Mouse (Mus musculus) stomach, postnatal 0 days (tissue): ENCODE results near the gene Tcp10a. TPM values are rescaled to one million over a fixed set of nuclear protein-coding genes. Genes with fewer than 3 reads are reported as not detected.
"Not testable (repeated sequence)": the region's sequence is repeated elsewhere in the genome, so short reads cannot be mapped to it uniquely, and the experiment has no call there.

ENCODE experiments used
- ATAC-seq: fragments of 200-750 bp; cut with Nextera tagmentation; 2 replicates; pipeline ENCODE4 v1.8.0; 2017; ENCODE audit not compliant: low FRiP score, low TSS enrichment
- DNase-seq: peaks from one replicate; pipeline ENCODE4 v3.0.0-alpha.2; 2016; ENCODE audit warnings: low spot score
- H3K27ac ChIP-seq: fragments of 300-500 bp; sonication (generic); replicated peaks from 2 replicates; pipeline ENCODE4 v1.5.1; 2014; ENCODE audit warnings: mild to moderate bottlenecking, control low read depth
- H3K27me3 ChIP-seq: fragments of 300-500 bp; sonication (generic); 2 replicates; pipeline ENCODE4 v1.6.1; 2014; ENCODE audit warnings: low read length; ENCODE audit not compliant: control insufficient read depth, insufficient read depth
- H3K36me3 ChIP-seq: fragments of 300-500 bp; sonication (generic); 2 replicates; pipeline ENCODE4 v1.6.1; 2014; ENCODE audit warnings: low read length, mixed read lengths; ENCODE audit not compliant: control insufficient read depth, insufficient read depth
- H3K4me1 ChIP-seq: fragments of 300-500 bp; sonication (generic); replicated peaks from 2 replicates; pipeline ENCODE4 v1.6.1; 2014; ENCODE audit warnings: antibody characterized with exemption; ENCODE audit not compliant: control insufficient read depth, insufficient read depth
- H3K4me2 ChIP-seq: fragments of 300-500 bp; sonication (generic); replicated peaks from 2 replicates; pipeline ENCODE4 v1.6.1; 2014; ENCODE audit warnings: low read depth, mild to moderate bottlenecking, control low read depth, moderate library complexity
- H3K4me3 ChIP-seq: fragments of 300-500 bp; sonication (generic); 2 replicates; pipeline ENCODE4 v1.5.1; 2014; ENCODE audit warnings: low read depth, low read length, control low read depth
- H3K9ac ChIP-seq: fragments of 300-500 bp; sonication (generic); 2 replicates; pipeline ENCODE4 v1.6.1; 2014; ENCODE audit warnings: mild to moderate bottlenecking, low read length, control low read depth, mixed read lengths
- H3K9me3 ChIP-seq: fragments of 300-500 bp; sonication (generic); 2 replicates; pipeline ENCODE4 v1.6.1; 2016; ENCODE audit warnings: low read length; ENCODE audit not compliant: control insufficient read depth
- CTCF ChIP-seq: IDR thresholded peaks from 2 replicates; pipeline ENCODE4 v1.5.1; 2016; ENCODE audit warnings: antibody characterized with exemption, low read depth, mild to moderate bottlenecking, moderate library complexity
- EP300 ChIP-seq: optimal IDR thresholded peaks from 2 replicates; pipeline ENCODE3; 2016; ENCODE audit warnings: antibody characterized with exemption
- WGBS: fragments of 180-500 bp; shearing (Covaris S2); extraction: QIAGEN DNeasy Blood & Tissue Kit; methylation state at CpG from one replicate; pipeline ENCODE4 v1.1.7; 2014; 5-methylcytosine and 5-hydroxymethylcytosine counted together
- polyA plus RNA-seq: library from polyadenylated mRNA; unstranded; fragments of >200 nt; fragmentation: Nextera tagmentation; extraction: Ambion mirVana; gene quantifications from 2 replicates; pipeline ENCODE4 v1.2.1, GENCODE M21; 2015

Tcp10a gene
- polyA plus RNA-seq, 1 experiment from 2014 or later: not detected

DNA sequence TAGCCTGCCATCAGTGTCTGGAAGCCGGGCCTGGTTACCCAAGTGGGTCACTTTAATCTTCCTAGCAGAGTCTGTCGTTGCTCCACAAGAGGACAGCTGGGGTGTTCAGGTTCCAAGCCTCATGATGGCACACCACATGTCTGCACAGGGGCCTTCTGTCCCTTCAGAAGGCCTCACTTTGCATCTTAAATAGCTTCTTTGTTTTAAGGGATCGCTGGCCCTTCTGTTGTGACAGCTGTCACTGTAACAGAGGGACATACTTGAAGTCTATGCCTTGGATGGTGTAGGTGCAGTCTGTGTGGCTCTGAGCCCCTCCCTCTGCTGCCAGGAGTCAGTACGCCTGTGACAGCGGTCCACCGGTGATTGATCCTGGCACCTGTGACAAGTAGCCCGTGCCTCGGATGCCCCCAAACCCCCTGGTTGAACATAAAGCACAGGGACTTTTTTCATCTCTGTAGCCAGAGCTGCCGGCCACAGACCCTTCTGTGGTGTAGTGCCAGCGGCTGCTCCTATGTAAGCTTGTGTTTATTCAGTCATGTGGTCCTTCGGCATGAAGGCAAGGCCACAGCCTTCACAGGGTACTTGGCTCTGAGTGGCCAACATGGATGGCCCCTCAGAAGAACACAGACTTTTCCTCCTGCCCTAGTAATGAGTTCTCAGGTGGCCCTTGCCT, 32.3 kb upstream of the Tcp10a start:
- H3K9me3 ChIP-seq: no peaks in the 10 kb centered on the region
- no peak overlapping the region for H3K9ac ChIP-seq
- WGBS: 86% methylated on average over 11 of the region's 11 CpGs
- no peak overlapping the region for H3K4me2 ChIP-seq
- H3K36me3 ChIP-seq: no peaks in the 10 kb centered on the region
- ATAC-seq (no peak), DNase-seq (no peak)
- no peaks in the 10 kb centered on the region for H3K27me3 ChIP-seq
- H3K27ac ChIP-seq: no peak overlapping the region
- no peak for TF ChIP-seq EP300
- no peak overlapping the region for H3K4me3 ChIP-seq
- no peaks in the 10 kb centered on the region for H3K4me1 ChIP-seq

GRCm38 (mm10) chr17:7306278-7307196, 17.9 kb upstream of the Tcp10a start:
- DNase-seq, H3K4me3 ChIP-seq, H3K4me2 ChIP-seq, H3K9ac ChIP-seq, H3K9me3 ChIP-seq, H3K36me3 ChIP-seq, H3K27ac ChIP-seq, H3K4me1 ChIP-seq, H3K27me3 ChIP-seq: not testable (repeated sequence)
- peak; percentile 63 for TF ChIP-seq CTCF
- 60% methylated on average over 8 of the region's 8 CpGs for WGBS
- ATAC-seq: peak; percentile 84

DNA sequence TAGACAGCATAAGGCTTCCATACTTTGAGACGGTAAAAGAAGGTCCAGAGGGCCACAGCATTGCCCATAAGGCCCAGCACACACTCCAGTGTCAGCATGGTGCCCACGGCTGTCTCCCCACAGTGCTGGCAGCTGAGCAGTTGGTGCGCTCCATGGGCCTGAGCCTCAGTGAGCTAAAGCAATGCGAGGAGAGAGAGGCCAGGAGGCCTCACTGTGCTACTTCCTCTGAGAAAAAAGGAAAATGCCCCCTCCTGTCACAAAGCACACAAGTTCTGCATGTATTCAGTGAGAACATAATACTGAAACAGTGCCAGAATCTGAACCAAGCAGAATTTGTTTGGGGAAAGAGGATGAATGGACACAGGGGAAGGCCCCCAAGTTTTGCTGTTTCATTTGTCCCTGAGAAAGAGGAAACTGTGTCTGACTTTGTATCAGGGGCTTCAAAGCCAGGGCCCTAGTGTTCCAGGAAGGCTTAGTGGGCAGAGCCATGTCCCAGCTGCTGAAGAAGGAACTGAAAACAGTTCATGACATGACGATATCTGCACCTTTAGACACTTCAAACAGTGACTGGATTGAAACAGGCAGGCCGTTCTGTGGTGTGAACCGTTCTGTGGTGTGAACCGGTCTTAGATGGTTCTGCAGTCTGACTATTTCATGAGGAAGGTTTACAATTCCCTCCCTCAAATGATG, 8.6 kb upstream of the Tcp10a start:
- WGBS: 75% methylated on average over 6 of the region's 8 CpGs
- not testable (repeated sequence) for H3K4me1 ChIP-seq, H3K27ac ChIP-seq, H3K4me2 ChIP-seq, H3K9me3 ChIP-seq, H3K4me3 ChIP-seq, H3K27me3 ChIP-seq, DNase-seq, H3K36me3 ChIP-seq, H3K9ac ChIP-seq
- ATAC-seq: peak; percentile 26; the same call in 1 of the 2 replicates

- not testable (repeated sequence) for H3K36me3 ChIP-seq, DNase-seq, H3K9ac ChIP-seq, H3K27me3 ChIP-seq, H3K4me2 ChIP-seq, H3K4me3 ChIP-seq, H3K9me3 ChIP-seq, H3K27ac ChIP-seq, H3K4me1 ChIP-seq, ATAC-seq
- WGBS: 70% methylated on average over 6 of the region's 6 CpGs
Observed at GRCm38 (mm10) chr17:7319789-7320188, 4.7 kb upstream of the Tcp10a start.

GRCm38 (mm10) chr17:7326415-7326814, 2.0 kb downstream of the Tcp10a start:
- not testable (repeated sequence) for H3K9ac ChIP-seq, H3K27me3 ChIP-seq, H3K4me3 ChIP-seq, ATAC-seq, H3K27ac ChIP-seq, DNase-seq, H3K4me1 ChIP-seq, H3K36me3 ChIP-seq, H3K4me2 ChIP-seq, H3K9me3 ChIP-seq
- 53% methylated on average over 3 of the region's 8 CpGs for WGBS

DNA sequence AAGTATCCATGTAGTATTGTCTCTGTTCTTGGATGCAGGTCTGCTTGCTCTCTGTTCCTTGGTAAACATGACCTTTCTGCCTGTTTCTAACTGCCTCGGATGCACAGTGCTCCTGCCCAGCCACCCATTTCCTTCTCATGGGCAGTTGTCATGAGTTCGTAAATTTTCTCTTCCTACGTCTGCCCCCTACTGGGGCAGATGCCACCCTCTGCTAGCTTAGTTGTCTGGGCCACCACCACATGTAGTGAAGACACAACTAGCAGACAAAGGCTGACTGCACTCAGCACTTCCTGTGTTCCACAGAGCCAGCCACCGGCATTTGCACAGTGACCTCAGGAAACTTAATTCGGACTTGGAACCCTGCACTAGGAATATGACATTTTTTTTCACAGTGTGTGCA, 8.3 kb downstream of the Tcp10a start:
- DNase-seq, H3K9ac ChIP-seq, H3K4me1 ChIP-seq, H3K27ac ChIP-seq, H3K9me3 ChIP-seq, H3K4me2 ChIP-seq, H3K36me3 ChIP-seq, H3K4me3 ChIP-seq, H3K27me3 ChIP-seq, ATAC-seq: not testable (repeated sequence)
- WGBS: 66% methylated on average over 3 of the region's 5 CpGs

GRCm38 (mm10) chr17:7337381-7337780, 12.9 kb downstream of the Tcp10a start:
- not testable (repeated sequence) for DNase-seq

GRCm38 (mm10) chr17:7348765-7349164, 24.3 kb downstream of the Tcp10a start:
- not testable (repeated sequence) for H3K9ac ChIP-seq, H3K4me3 ChIP-seq, DNase-seq, H3K27ac ChIP-seq, H3K4me2 ChIP-seq, H3K4me1 ChIP-seq, H3K36me3 ChIP-seq, H3K9me3 ChIP-seq, ATAC-seq, H3K27me3 ChIP-seq
- 69% methylated on average over 2 of the region's 3 CpGs for WGBS

More at GRCm38 (mm10) chr17:7337381-7337780, 12.9 kb downstream of the Tcp10a start:
- 47% methylated on average over 8 of the region's 9 CpGs for WGBS
- H3K9ac ChIP-seq, H3K36me3 ChIP-seq, H3K4me2 ChIP-seq, H3K27ac ChIP-seq, H3K27me3 ChIP-seq, H3K4me3 ChIP-seq, ATAC-seq, H3K9me3 ChIP-seq, H3K4me1 ChIP-seq: not testable (repeated sequence)
